Mouse (Mus musculus) kidney, adult 2 months (tissue): Measurements from ENCODE around the gene Pomgnt1. TPM values are rescaled to one million over a fixed set of nuclear protein-coding genes. Genes with fewer than 3 reads are reported as not detected.

Source experiments
- DNase-seq: peaks from one replicate; pipeline ENCODE4 v3.0.0; 2021
- H3K27ac ChIP-seq: fragments of 200-500 bp; 2 replicates; pipeline ENCODE4 v1.5.1; 2012; ENCODE audit warnings: low read depth, low read length, control low read depth, inconsistent platforms; ENCODE audit not compliant: insufficient read depth
- H3K27me3 ChIP-seq: fragments of 200-500 bp; replicated peaks from 2 replicates; pipeline ENCODE4 v1.6.1; 2012; ENCODE audit warnings: mild to moderate bottlenecking, moderate library complexity, low read length, inconsistent platforms; ENCODE audit not compliant: control insufficient read depth, insufficient read depth
- H3K36me3 ChIP-seq: fragments of 200-500 bp; 2 replicates; pipeline ENCODE4 v1.6.1; 2012; ENCODE audit warnings: mild to moderate bottlenecking, moderate library complexity, low read length, inconsistent platforms; ENCODE audit not compliant: control insufficient read depth, insufficient read depth
- H3K4me1 ChIP-seq: fragments of 200-500 bp; 2 replicates; pipeline ENCODE4 v1.6.1; 2011; ENCODE audit warnings: low read length; ENCODE audit not compliant: control insufficient read depth, insufficient read depth
- H3K4me3 ChIP-seq: fragments of 200-500 bp; 2 replicates; pipeline ENCODE4 v1.5.1; 2011; ENCODE audit warnings: mild to moderate bottlenecking, low read depth, low read length, control low read depth; ENCODE audit not compliant: insufficient read depth
- CTCF ChIP-seq: fragments of 200-500 bp; conservative IDR thresholded peaks from 2 replicates; pipeline ENCODE4 v1.5.1; 2011; ENCODE audit warnings: low read depth, mild to moderate bottlenecking, control low read depth, low read length, moderate library complexity, mixed read lengths; ENCODE audit not compliant: insufficient read depth, insufficient read length
- POLR2A ChIP-seq: fragments of 200-500 bp; IDR thresholded peaks from one replicate; pipeline ENCODE4 v1.6.1; 2011; ENCODE audit warnings: low read depth, low read length, control low read depth
- WGBS: fragments of 180-500 bp; shearing (Covaris S2); methylation state at CpG from one replicate; pipeline ENCODE4 v1.1.7; 2018; 5-methylcytosine and 5-hydroxymethylcytosine counted together
- polyA plus RNA-seq: library from polyadenylated mRNA; depleted of rRNA; stranded (reverse); fragments of >200 nt; gene quantifications from 2 replicates; pipeline ENCODE4 v1.2.3, GENCODE M21; 2012

Gene Pomgnt1
- polyA plus RNA-seq, 1 experiment = 46.0 TPM

DNA sequence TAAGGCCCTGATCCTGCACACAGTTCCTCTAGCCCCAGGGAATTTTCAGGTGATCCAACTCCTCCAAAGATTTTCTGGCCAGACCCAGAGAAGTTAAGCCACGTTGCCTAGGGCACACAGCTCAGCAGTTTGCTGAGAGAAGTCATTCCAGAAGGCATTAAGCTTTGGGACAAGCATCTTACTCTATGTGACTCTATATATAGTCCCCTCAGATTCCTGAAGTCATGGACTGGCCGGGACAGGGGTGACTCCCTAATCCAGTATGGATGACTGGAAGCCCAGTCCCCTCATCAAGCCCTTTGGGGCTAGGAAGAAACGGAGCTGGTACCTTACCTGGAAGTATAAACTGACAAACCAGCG lies 27.2 kb downstream of the Pomgnt1 start:
- Histone ChIP-seq H3K36me3 (no peaks in the 10 kb centered on the region), H3K27me3 (no peaks in the 10 kb centered on the region), H3K27ac (peak overlapping the region; percentile 58), H3K4me1 (peaks cover 6% of the 10 kb centered on the region; the same call in 1 of the 2 replicates), H3K4me3 (peak overlapping the region; percentile 79)
- 6% methylated on average over 4 of the region's 4 CpGs for WGBS
- TF ChIP-seq POLR2A = no peak
- TF ChIP-seq CTCF = no peak
- no peak for DNase-seq

DNA sequence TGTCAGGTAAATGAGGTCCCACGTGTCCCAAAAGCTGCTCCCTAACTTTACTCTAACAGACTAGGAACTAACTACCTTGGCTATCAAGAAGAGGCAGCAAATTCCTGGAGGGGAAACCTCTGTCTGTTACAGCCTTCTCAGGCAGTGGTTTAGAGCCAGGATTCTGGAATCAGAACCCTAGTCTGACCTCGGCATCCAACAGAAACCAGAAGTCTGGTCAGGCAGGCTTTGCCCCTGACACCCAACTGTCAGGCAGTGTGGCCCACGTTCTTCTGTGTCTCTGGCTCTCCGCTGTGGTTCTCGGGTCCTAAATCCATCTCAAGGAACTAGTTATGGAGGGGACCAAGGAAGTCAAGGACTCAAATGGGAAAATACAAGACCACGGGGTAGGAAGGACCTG lies 27.6 kb downstream of the Pomgnt1 start, which contains the start of gene Lurap1:
TSS of gene Lurap1 (minus strand) at position 101 of the 400 bp plus-strand sequence.
- 57% methylated on average over 6 of the region's 6 CpGs for WGBS
- TF ChIP-seq CTCF (no peak), POLR2A (no peak)
- no peaks in the 10 kb centered on the region; the same call in 1 of the 2 replicates for H3K36me3 ChIP-seq
- peak within 1 kb of the TSS; percentile 95 for H3K27ac ChIP-seq
- H3K27me3 ChIP-seq = no peaks in the 10 kb centered on the region
- DNase-seq = no peak
- peak within 1 kb of the TSS; percentile 79 for H3K4me3 ChIP-seq
- H3K4me1 ChIP-seq = peaks cover 6% of the 10 kb centered on the region; the same call in 1 of the 2 replicates

DNA sequence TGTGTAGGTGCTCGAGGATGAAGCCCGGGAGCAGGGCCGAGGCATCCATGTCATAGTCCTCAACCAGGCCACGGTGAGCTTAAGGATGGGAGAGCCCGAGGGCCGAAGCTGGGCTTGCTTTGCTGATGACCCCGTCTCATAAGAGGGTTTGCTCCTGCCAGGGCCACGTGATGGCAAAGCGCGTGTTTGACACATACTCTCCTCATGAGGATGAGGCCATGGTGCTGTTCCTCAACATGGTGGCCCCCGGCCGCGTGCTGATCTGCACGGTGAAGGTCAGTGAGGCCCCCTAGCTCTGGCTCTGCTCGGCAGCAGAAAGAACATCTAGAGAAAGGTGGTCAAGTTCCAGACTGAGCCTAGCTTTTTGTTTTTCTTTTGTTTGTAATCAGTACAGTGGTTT lies 29.1 kb downstream of the Pomgnt1 start:
- TF ChIP-seq POLR2A (no peak), CTCF (no peak)
- Histone ChIP-seq H3K4me1 (peaks cover 8% of the 10 kb centered on the region; the same call in 1 of the 2 replicates), H3K27me3 (no peaks in the 10 kb centered on the region), H3K4me3 (no peak overlapping the region), H3K27ac (no peak overlapping the region), H3K36me3 (no peaks in the 10 kb centered on the region; the same call in 1 of the 2 replicates)
- 95% methylated on average over 15 of the region's 15 CpGs for WGBS
- DNase-seq = no peak

DNA sequence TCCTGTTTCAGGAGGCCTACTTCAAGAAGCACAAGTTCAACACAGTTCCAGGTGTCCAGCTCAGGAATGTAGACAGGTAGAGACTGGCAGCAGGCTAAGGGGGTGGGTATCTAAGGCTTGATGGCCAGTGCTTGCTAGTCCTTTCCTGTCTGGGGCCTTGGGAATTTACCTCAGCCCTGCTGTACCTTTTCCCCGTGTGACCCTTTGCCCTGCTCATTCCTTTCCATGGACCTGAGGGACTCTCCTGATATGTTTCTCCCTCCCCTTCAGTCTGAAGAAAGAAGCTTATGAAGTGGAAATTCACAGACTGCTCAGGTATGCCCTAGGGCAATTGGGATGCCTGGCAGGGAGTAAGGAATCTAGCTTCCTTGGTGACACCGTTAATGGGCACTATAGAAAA lies 34.2 kb downstream of the Pomgnt1 start:
- peaks cover 9% of the 10 kb centered on the region for H3K4me1 ChIP-seq
- peaks cover 1% of the 10 kb centered on the region; the same call in 1 of the 2 replicates for H3K36me3 ChIP-seq
- DNase-seq = peak; percentile 72
- WGBS = 51% methylated on average over 2 of the region's 2 CpGs
- no peaks in the 10 kb centered on the region for H3K27me3 ChIP-seq
- H3K4me3 ChIP-seq = no peak overlapping the region
- H3K27ac ChIP-seq = peak overlapping the region; percentile 87
- no peak for TF ChIP-seq POLR2A
- no peak for TF ChIP-seq CTCF

DNA sequence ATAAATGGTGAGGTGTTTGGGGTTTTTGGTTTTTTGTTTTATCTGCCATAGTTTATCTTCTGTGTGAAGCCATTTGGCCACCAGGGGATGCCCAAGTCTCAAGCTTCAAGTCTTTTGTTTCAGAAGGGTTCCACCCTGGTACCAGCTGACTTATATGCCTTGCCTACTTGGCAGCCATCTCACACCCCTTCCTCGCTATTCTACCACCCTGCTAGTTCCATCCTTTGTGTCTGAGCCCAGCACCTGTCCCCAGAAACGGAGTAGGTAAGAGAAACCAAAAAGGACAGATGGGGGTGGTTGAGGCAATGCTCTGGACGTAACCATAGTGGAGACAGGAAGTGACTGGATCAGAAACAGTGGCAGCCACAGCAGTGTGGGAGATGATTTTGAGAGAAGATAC lies 36.3 kb downstream of the Pomgnt1 start:
- DNase-seq = peak; percentile 38
- Histone ChIP-seq H3K4me3 (no peak overlapping the region), H3K27me3 (no peaks in the 10 kb centered on the region), H3K27ac (peak overlapping the region; percentile 3; the same call in 1 of the 2 replicates), H3K4me1 (peaks cover 14% of the 10 kb centered on the region), H3K36me3 (peaks cover 1% of the 10 kb centered on the region; the same call in 1 of the 2 replicates)
- TF ChIP-seq CTCF (no peak), POLR2A (no peak)
- 61% methylated on average over 3 of the region's 3 CpGs for WGBS

DNA sequence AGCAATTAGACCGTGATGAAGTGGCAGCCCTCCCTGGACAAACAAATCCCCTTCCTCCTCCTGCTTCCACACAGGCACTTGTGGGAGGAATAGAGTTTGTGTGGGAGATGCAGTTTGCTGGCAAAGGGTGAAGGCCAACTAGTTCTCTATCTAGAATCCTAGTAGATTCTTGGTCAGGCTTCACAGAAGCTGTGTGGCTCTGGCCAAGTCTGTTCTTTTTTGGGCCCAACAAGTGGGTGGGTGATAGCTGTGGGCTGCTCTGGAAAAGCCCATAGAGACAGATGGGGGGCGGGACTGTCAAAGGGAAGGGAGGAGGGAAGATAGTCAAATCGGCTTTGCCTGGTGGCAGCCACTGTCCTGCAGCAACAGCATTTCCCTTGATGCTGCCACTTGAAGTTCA lies 37.1 kb downstream of the Pomgnt1 start:
- H3K36me3 ChIP-seq = peaks cover 1% of the 10 kb centered on the region; the same call in 1 of the 2 replicates
- peaks cover 14% of the 10 kb centered on the region for H3K4me1 ChIP-seq
- WGBS = 56% methylated on average over 3 of the region's 3 CpGs

DNA sequence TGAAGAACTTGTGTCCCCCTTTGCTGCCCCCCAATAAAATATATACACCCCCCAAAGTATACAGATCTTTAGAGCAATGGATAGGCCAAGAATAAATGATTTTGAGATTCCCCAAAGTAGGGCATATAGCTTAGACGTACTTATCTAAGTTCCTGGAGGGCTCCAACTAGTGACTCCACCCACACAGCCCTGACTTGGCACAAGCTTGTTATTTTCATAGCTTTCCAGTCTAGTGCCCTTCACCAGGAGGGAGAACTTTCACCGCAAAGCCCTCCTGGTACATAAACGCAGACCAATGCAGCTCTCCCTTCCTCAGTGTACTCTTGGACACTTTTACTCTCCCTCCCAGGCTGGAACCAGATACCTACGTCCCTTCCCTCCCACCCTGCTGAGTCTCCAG lies 38.5 kb downstream of the Pomgnt1 start:
- Histone ChIP-seq H3K27me3 (no peaks in the 10 kb centered on the region), H3K36me3 (peaks cover 1% of the 10 kb centered on the region; the same call in 1 of the 2 replicates), H3K4me1 (peaks cover 14% of the 10 kb centered on the region), H3K4me3 (no peak overlapping the region), H3K27ac (peak overlapping the region; percentile 79)
- DNase-seq = peak; percentile 72
- 28% methylated on average over 4 of the region's 4 CpGs for WGBS
- TF ChIP-seq POLR2A (no peak), CTCF (no peak)

More for the DNA sequence above, 37.1 kb downstream of the Pomgnt1 start:
- no peak overlapping the region for H3K4me3 ChIP-seq
- no peak overlapping the region for H3K27ac ChIP-seq
- no peak for DNase-seq
- no peaks in the 10 kb centered on the region for H3K27me3 ChIP-seq
- TF ChIP-seq POLR2A = no peak
- no peak for TF ChIP-seq CTCF
